Mouse (Mus musculus): ENCODE results near the gene Hk3. TPM values are rescaled to one million over a fixed set of nuclear protein-coding genes. Genes with fewer than 3 reads are reported as not detected.

Hk3 gene
- not detected for polyA plus RNA-seq (2012; fragmentation: generic; extraction: Trizol)

DNA sequence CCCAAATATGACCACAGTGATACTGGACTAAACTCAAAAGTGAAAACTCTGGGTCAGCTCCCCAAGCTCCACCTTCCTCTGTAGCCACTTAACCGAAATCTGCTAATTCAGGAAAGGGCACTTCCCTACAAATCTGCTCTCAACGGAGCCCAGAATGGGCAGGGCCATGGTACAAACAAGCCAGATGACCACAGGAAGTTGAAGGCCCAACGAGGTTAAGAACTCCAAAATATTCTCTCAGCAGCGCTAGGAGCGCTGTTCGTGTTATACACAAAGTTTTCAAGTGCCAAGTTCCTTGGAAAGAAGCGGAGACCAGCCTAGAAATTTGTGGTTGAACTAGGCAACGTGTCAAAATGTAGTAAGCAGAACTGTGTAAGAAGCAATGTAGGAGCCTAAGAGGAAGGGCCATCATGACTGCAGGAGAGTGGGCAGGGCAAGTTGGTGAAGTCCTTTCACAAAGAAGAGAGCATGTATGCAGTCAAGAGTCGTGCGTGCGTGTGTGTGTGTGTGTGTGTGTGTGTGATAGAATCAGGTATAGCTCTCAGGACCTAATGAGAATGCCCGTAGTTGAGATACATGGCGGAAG lies at the start of gene Hk3:
Gene Hk3 (minus strand): TSS at position 192 of the 586 bp plus-strand sequence.
- H3ac ChIP-seq (ENCODE audit: control insufficient read depth, insufficient read length) = no peak within 1 kb of the TSS
- H3K27me3 ChIP-seq (ENCODE audit: control insufficient read depth, insufficient read depth, insufficient read length) = no peaks in the 10 kb centered on the region
- no peak for TF ChIP-seq TCF3 (IDR thresholded peaks at IDR 0.05; ENCODE audit: insufficient read length, low read depth)
- no peak for TF ChIP-seq POLR2AphosphoS2 (IDR thresholded peaks at IDR 0.05; ENCODE audit: insufficient read length, low read depth)
- no peak for TF ChIP-seq MYOG (IDR thresholded peaks at IDR 0.05; ENCODE audit: control insufficient read depth in 1 of 3, insufficient read depth in 1 of 3, insufficient read length in 2 of 3, low read depth in 2 of 3)
- no peak for TF ChIP-seq CEBPB (IDR thresholded peaks at IDR 0.05; ENCODE audit: insufficient read depth, poor library complexity, severe bottlenecking)
- TF ChIP-seq MYOD1 (IDR thresholded peaks at IDR 0.05; ENCODE audit: control insufficient read depth in 1 of 3, insufficient read length in 2 of 3, low read depth in 2 of 3) = no peak
- no peak for TF ChIP-seq TCF12 (IDR thresholded peaks at IDR 0.05; ENCODE audit: insufficient read depth, poor library complexity, severe bottlenecking)
- TF ChIP-seq REST (IDR thresholded peaks at IDR 0.05; ENCODE audit: insufficient read depth, insufficient read length) = no peak
- TF ChIP-seq SRF (IDR thresholded peaks at IDR 0.05; ENCODE audit: control insufficient read depth, insufficient read length, low read depth) = no peak
- no peak for TF ChIP-seq POLR2A (IDR thresholded peaks at IDR 0.05; ENCODE audit: insufficient read length, low read depth)
- no peak for TF ChIP-seq E2F4 (IDR thresholded peaks at IDR 0.05; ENCODE audit: insufficient read depth)
- TF ChIP-seq USF1 (IDR thresholded peaks at IDR 0.05; ENCODE audit: low read depth) = no peak
- no peak for TF ChIP-seq MAX (IDR thresholded peaks at IDR 0.05; ENCODE audit: low read depth)
- no peaks in the 10 kb centered on the region for H3K79me2 ChIP-seq (ENCODE audit: control insufficient read depth, insufficient read depth)
- no peak within 1 kb of the TSS for H3K4me2 ChIP-seq (ENCODE audit: low read depth)
- H3K4me3 ChIP-seq = no peak within 1 kb of the TSS
- H3K36me3 ChIP-seq (ENCODE audit: control insufficient read depth, insufficient read depth) = no peaks in the 10 kb centered on the region

- H3K27me3 ChIP-seq (ENCODE audit: control insufficient read depth, insufficient read depth, insufficient read length) = no peaks in the 10 kb centered on the region
- H3K4me2 ChIP-seq (ENCODE audit: low read depth) = no peak overlapping the region
- H3K36me3 ChIP-seq (ENCODE audit: control insufficient read depth, insufficient read depth) = peaks cover 21% of the 10 kb centered on the region
- no peak overlapping the region for H3ac ChIP-seq (ENCODE audit: control insufficient read depth, insufficient read length)
- H3K4me3 ChIP-seq = no peak overlapping the region
- TF ChIP-seq POLR2AphosphoS2 (IDR thresholded peaks at IDR 0.05; ENCODE audit: insufficient read length, low read depth) = no peak
- no peak for TF ChIP-seq MYOD1 (IDR thresholded peaks at IDR 0.05; ENCODE audit: control insufficient read depth in 1 of 3, insufficient read length in 2 of 3, low read depth in 2 of 3)
- no peak for TF ChIP-seq E2F4 (IDR thresholded peaks at IDR 0.05; ENCODE audit: insufficient read depth)
- TF ChIP-seq SRF (IDR thresholded peaks at IDR 0.05; ENCODE audit: control insufficient read depth, insufficient read length, low read depth) = no peak
- no peak for TF ChIP-seq MAX (IDR thresholded peaks at IDR 0.05; ENCODE audit: low read depth)
- TF ChIP-seq MYOG (IDR thresholded peaks at IDR 0.05; ENCODE audit: control insufficient read depth in 1 of 3, insufficient read depth in 1 of 3, insufficient read length in 2 of 3, low read depth in 2 of 3) = no peak
- TF ChIP-seq USF1 (IDR thresholded peaks at IDR 0.05; ENCODE audit: low read depth) = no peak
- TF ChIP-seq TCF12 (IDR thresholded peaks at IDR 0.05; ENCODE audit: insufficient read depth, poor library complexity, severe bottlenecking) = no peak
- no peak for TF ChIP-seq REST (IDR thresholded peaks at IDR 0.05; ENCODE audit: insufficient read depth, insufficient read length)
- TF ChIP-seq TCF3 (IDR thresholded peaks at IDR 0.05; ENCODE audit: insufficient read length, low read depth) = no peak
- TF ChIP-seq POLR2A (IDR thresholded peaks at IDR 0.05; ENCODE audit: insufficient read length, low read depth) = no peak
- no peak for TF ChIP-seq CEBPB (IDR thresholded peaks at IDR 0.05; ENCODE audit: insufficient read depth, poor library complexity, severe bottlenecking)
- H3K79me2 ChIP-seq (ENCODE audit: control insufficient read depth, insufficient read depth) = no peaks in the 10 kb centered on the region
These were observed 48.5 kb upstream of the Hk3 start for GRCm38 (mm10) chr13:55069719-55070118.

DNA sequence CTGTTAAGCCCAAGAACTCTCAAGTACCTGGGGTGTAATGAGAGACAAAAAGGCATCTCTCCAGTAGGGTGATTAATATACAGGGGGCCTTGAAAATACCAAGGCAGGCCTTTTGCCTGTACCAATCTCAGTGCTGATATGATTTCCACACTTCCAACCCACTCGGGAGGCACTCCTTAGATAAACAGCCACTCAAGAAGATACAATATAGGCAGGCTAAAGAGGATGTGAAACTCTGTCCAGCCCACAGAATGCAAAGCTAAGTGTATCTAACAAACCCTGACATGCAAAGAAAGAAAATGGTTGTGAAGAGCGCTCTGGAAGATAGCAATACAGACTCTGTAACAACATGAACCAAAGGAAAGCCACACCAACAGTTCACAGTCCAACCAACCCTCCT lies 42.1 kb upstream of the Hk3 start:
- Histone ChIP-seq H3K4me3 (no peak overlapping the region), H3K27me3 (ENCODE audit: control insufficient read depth, insufficient read depth, insufficient read length) (no peaks in the 10 kb centered on the region), H3K79me2 (ENCODE audit: control insufficient read depth, insufficient read depth) (no peaks in the 10 kb centered on the region), H3K4me2 (ENCODE audit: low read depth) (no peak overlapping the region), H3ac (ENCODE audit: control insufficient read depth, insufficient read length) (no peak overlapping the region), H3K36me3 (ENCODE audit: control insufficient read depth, insufficient read depth) (peaks cover 5% of the 10 kb centered on the region)
- no peak for TF ChIP-seq USF1 (IDR thresholded peaks at IDR 0.05; ENCODE audit: low read depth)
- no peak for TF ChIP-seq MYOD1 (IDR thresholded peaks at IDR 0.05; ENCODE audit: control insufficient read depth in 1 of 3, insufficient read length in 2 of 3, low read depth in 2 of 3)
- no peak for TF ChIP-seq TCF12 (IDR thresholded peaks at IDR 0.05; ENCODE audit: insufficient read depth, poor library complexity, severe bottlenecking)
- no peak for TF ChIP-seq POLR2A (IDR thresholded peaks at IDR 0.05; ENCODE audit: insufficient read length, low read depth)
- no peak for TF ChIP-seq TCF3 (IDR thresholded peaks at IDR 0.05; ENCODE audit: insufficient read length, low read depth)
- TF ChIP-seq POLR2AphosphoS2 (IDR thresholded peaks at IDR 0.05; ENCODE audit: insufficient read length, low read depth) = no peak
- TF ChIP-seq MYOG (IDR thresholded peaks at IDR 0.05; ENCODE audit: control insufficient read depth in 1 of 3, insufficient read depth in 1 of 3, insufficient read length in 2 of 3, low read depth in 2 of 3) = no peak
- no peak for TF ChIP-seq E2F4 (IDR thresholded peaks at IDR 0.05; ENCODE audit: insufficient read depth)
- TF ChIP-seq CEBPB (IDR thresholded peaks at IDR 0.05; ENCODE audit: insufficient read depth, poor library complexity, severe bottlenecking) = no peak
- no peak for TF ChIP-seq SRF (IDR thresholded peaks at IDR 0.05; ENCODE audit: control insufficient read depth, insufficient read length, low read depth)
- no peak for TF ChIP-seq MAX (IDR thresholded peaks at IDR 0.05; ENCODE audit: low read depth)
- TF ChIP-seq REST (IDR thresholded peaks at IDR 0.05; ENCODE audit: insufficient read depth, insufficient read length) = no peak

DNA sequence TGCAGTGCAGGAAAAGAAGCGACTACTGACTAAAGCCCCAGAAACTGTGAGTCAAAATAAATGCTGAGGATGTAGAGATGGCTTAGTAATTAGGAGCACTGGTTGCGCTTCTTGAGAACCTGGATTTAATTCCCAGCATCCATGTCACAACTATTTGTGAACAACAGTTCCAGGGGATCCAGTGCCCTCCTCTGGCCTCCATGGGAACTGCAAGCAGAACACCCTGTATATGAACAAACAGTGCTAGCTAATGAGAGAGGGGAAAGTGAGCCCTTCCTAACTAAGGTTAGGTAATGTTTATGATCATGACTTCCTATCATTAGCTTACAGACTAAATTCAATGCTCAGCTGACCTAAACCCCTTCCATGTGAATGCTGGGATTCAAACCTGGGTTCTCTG lies 36.9 kb upstream of the Hk3 start:
- TF ChIP-seq TCF12 (IDR thresholded peaks at IDR 0.05; ENCODE audit: insufficient read depth, poor library complexity, severe bottlenecking) (no peak), MYOG (IDR thresholded peaks at IDR 0.05; ENCODE audit: control insufficient read depth in 1 of 3, insufficient read depth in 1 of 3, insufficient read length in 2 of 3, low read depth in 2 of 3) (no peak), MAX (IDR thresholded peaks at IDR 0.05; ENCODE audit: low read depth) (no peak), POLR2A (IDR thresholded peaks at IDR 0.05; ENCODE audit: insufficient read length, low read depth) (no peak), CEBPB (IDR thresholded peaks at IDR 0.05; ENCODE audit: insufficient read depth, poor library complexity, severe bottlenecking) (no peak), E2F4 (IDR thresholded peaks at IDR 0.05; ENCODE audit: insufficient read depth) (no peak), USF1 (IDR thresholded peaks at IDR 0.05; ENCODE audit: low read depth) (no peak), POLR2AphosphoS2 (IDR thresholded peaks at IDR 0.05; ENCODE audit: insufficient read length, low read depth) (no peak), MYOD1 (IDR thresholded peaks at IDR 0.05; ENCODE audit: control insufficient read depth in 1 of 3, insufficient read length in 2 of 3, low read depth in 2 of 3) (no peak)
- Histone ChIP-seq H3K79me2 (ENCODE audit: control insufficient read depth, insufficient read depth) (no peaks in the 10 kb centered on the region), H3K36me3 (ENCODE audit: control insufficient read depth, insufficient read depth) (peaks cover 32% of the 10 kb centered on the region), H3K4me2 (ENCODE audit: low read depth) (no peak overlapping the region), H3ac (ENCODE audit: control insufficient read depth, insufficient read length) (no peak overlapping the region), H3K27me3 (ENCODE audit: control insufficient read depth, insufficient read depth, insufficient read length) (no peaks in the 10 kb centered on the region), H3K4me3 (no peak overlapping the region)
